Mouse (Mus musculus) embryonic facial prominence, embryonic 14.5 days (tissue): ENCODE data around the gene Apbb2. TPM values are rescaled to one million over a fixed set of nuclear protein-coding genes. Genes with fewer than 3 reads are reported as not detected.

Experiments
- ATAC-seq: fragments of 200-750 bp; cut with Nextera tagmentation; 2 replicates; pipeline ENCODE4 v1.8.0; 2017; ENCODE audit warnings: low read depth, moderate number of reproducible peaks, moderate TSS enrichment
- DNase-seq: peaks from one replicate; pipeline ENCODE4 v3.0.0-alpha.2; 2015; ENCODE audit warnings: low spot score
- H3K27ac ChIP-seq: fragments of 300-500 bp; sonication (generic); replicated peaks from 2 replicates; pipeline ENCODE4 v1.5.1; 2014; ENCODE audit warnings: low read depth, mild to moderate bottlenecking, low read length, moderate library complexity
- H3K27me3 ChIP-seq: fragments of 300-500 bp; sonication (generic); replicated peaks from 2 replicates; pipeline ENCODE4 v1.6.1; 2014; ENCODE audit warnings: low read length; ENCODE audit not compliant: control insufficient read depth, insufficient read depth
- H3K36me3 ChIP-seq: fragments of 300-500 bp; sonication (generic); 2 replicates; pipeline ENCODE4 v1.6.1; 2014; ENCODE audit warnings: low read length, mixed read lengths; ENCODE audit not compliant: control insufficient read depth, insufficient read depth
- H3K4me1 ChIP-seq: fragments of 300-500 bp; sonication (generic); 2 replicates; pipeline ENCODE4 v1.6.1; 2014; ENCODE audit warnings: antibody characterized with exemption, low read length; ENCODE audit not compliant: control insufficient read depth, insufficient read depth
- H3K4me2 ChIP-seq: fragments of 300-500 bp; sonication (generic); 2 replicates; pipeline ENCODE4 v1.6.1; 2014; ENCODE audit warnings: low read depth, mild to moderate bottlenecking, low read length, moderate library complexity, mixed read lengths
- H3K4me3 ChIP-seq: fragments of 300-500 bp; sonication (generic); 2 replicates; pipeline ENCODE4 v1.5.1; 2014; ENCODE audit warnings: low read depth, mild to moderate bottlenecking, low read length
- H3K9ac ChIP-seq: fragments of 300-500 bp; sonication (generic); 2 replicates; pipeline ENCODE4 v1.6.1; 2014; ENCODE audit warnings: low read depth, mild to moderate bottlenecking, low read length, moderate library complexity, mixed read lengths
- H3K9me3 ChIP-seq: fragments of 300-500 bp; sonication (generic); 2 replicates; pipeline ENCODE4 v1.6.1; 2016; ENCODE audit warnings: low read length; ENCODE audit not compliant: control insufficient read depth
- WGBS: fragments of 180-500 bp; shearing (Covaris S2); extraction: QIAGEN DNeasy Blood & Tissue Kit; methylation state at CpG from one replicate; pipeline ENCODE4 v1.1.7; 2014; 5-methylcytosine and 5-hydroxymethylcytosine counted together
- polyA plus RNA-seq: library from polyadenylated mRNA; unstranded; fragments of >200 nt; fragmentation: Nextera tagmentation; extraction: Ambion mirVana; gene quantifications from 2 replicates; pipeline ENCODE4 v1.2.1, GENCODE M21; 2014

The Apbb2 gene
- polyA plus RNA-seq, 1 experiment from 2014 or later: 39.8 TPM

GRCm38 (mm10) chr5:66494651-66495050 is 123.9 kb downstream of the Apbb2 start:
- WGBS: 47% methylated on average over 4 of the region's 4 CpGs
- Histone ChIP-seq H3K4me1 (peaks cover 17% of the 10 kb centered on the region), H3K27me3 (no peaks in the 10 kb centered on the region), H3K4me2 (no peak overlapping the region), H3K9ac (no peak overlapping the region), H3K27ac (no peak overlapping the region), H3K9me3 (no peaks in the 10 kb centered on the region), H3K4me3 (no peak overlapping the region), H3K36me3 (no peaks in the 10 kb centered on the region)
- DNase-seq: no peak
- no peak for ATAC-seq

GRCm38 (mm10) chr5:66492563-66492960 is 126.0 kb downstream of the Apbb2 start:
- H3K27ac ChIP-seq: no peak overlapping the region
- DNase-seq (no peak), ATAC-seq (no peak)
- H3K4me2 ChIP-seq: no peak overlapping the region
- H3K9ac ChIP-seq: no peak overlapping the region
- H3K9me3 ChIP-seq: no peaks in the 10 kb centered on the region
- no peak overlapping the region for H3K4me3 ChIP-seq
- H3K4me1 ChIP-seq: peaks cover 12% of the 10 kb centered on the region; the same call in 1 of the 2 replicates
- H3K36me3 ChIP-seq: no peaks in the 10 kb centered on the region
- H3K27me3 ChIP-seq: no peaks in the 10 kb centered on the region
- WGBS: 80% methylated on average over 4 of the region's 4 CpGs

- 76% methylated on average over 14 of the region's 14 CpGs for whole genome bisulfite sequencing
- no peaks in the 10 kb centered on the region for H3K36me3 ChIP-seq
- H3K27ac ChIP-seq: no peak overlapping the region
- no peaks in the 10 kb centered on the region for H3K9me3 ChIP-seq
- 0 out of 2 replicates have a peak, but pooled peaks cover 7% of the 10 kb centered on the region for H3K4me1 ChIP-seq
- no peak overlapping the region for H3K9ac ChIP-seq
- H3K4me2 ChIP-seq: no peak overlapping the region
- no peak for DNase-seq
- H3K4me3 ChIP-seq: no peak overlapping the region
- H3K27me3 ChIP-seq: no peaks in the 10 kb centered on the region
- no peak for ATAC-seq
Observed at GRCm38 (mm10) chr5:66491907-66492562, 126.5 kb downstream of the Apbb2 start.

- DNase-seq (no peak), ATAC-seq (no peak)
- H3K27ac ChIP-seq: no peak overlapping the region
- H3K9ac ChIP-seq: no peak overlapping the region
- no peaks in the 10 kb centered on the region for H3K36me3 ChIP-seq
- H3K27me3 ChIP-seq: no peaks in the 10 kb centered on the region
- 54% methylated on average over 7 of the region's 7 CpGs for WGBS
- H3K4me2 ChIP-seq: no peak overlapping the region
- H3K4me1 ChIP-seq: 0 out of 2 replicates have a peak, but pooled peaks cover 3% of the 10 kb centered on the region
- H3K9me3 ChIP-seq: no peaks in the 10 kb centered on the region
- no peak overlapping the region for H3K4me3 ChIP-seq
Observed at GRCm38 (mm10) chr5:66486028-66486427, 132.6 kb downstream of the Apbb2 start.

GRCm38 (mm10) chr5:66476266-66476665 is 142.3 kb downstream of the Apbb2 start:
- Histone ChIP-seq H3K27ac (no peak overlapping the region), H3K4me2 (no peak overlapping the region), H3K27me3 (no peaks in the 10 kb centered on the region), H3K4me1 (0 out of 2 replicates have a peak, but pooled peaks cover 3% of the 10 kb centered on the region), H3K9me3 (no peaks in the 10 kb centered on the region), H3K9ac (no peak overlapping the region), H3K36me3 (0 out of 2 replicates have a peak, but pooled peaks cover 3% of the 10 kb centered on the region), H3K4me3 (no peak overlapping the region)
- WGBS: 89% methylated on average over 10 of the region's 10 CpGs
- DNase-seq: no peak
- ATAC-seq: no peak

- H3K9me3 ChIP-seq: no peaks in the 10 kb centered on the region
- no peak overlapping the region for H3K27ac ChIP-seq
- ATAC-seq (no peak), DNase-seq (no peak)
- H3K9ac ChIP-seq: no peak overlapping the region
- 0 out of 2 replicates have a peak, but pooled peaks cover 3% of the 10 kb centered on the region for H3K4me1 ChIP-seq
- H3K4me3 ChIP-seq: no peak overlapping the region
- no peak overlapping the region for H3K4me2 ChIP-seq
- H3K27me3 ChIP-seq: no peaks in the 10 kb centered on the region
- 0 out of 2 replicates have a peak, but pooled peaks cover 3% of the 10 kb centered on the region for H3K36me3 ChIP-seq
- 84% methylated on average over 6 of the region's 6 CpGs for WGBS
Observed at GRCm38 (mm10) chr5:66475824-66476223, 142.8 kb downstream of the Apbb2 start.

- Histone ChIP-seq H3K4me2 (no peak overlapping the region), H3K9ac (no peak overlapping the region), H3K27me3 (no peaks in the 10 kb centered on the region), H3K4me3 (no peak overlapping the region), H3K9me3 (no peaks in the 10 kb centered on the region), H3K27ac (no peak overlapping the region), H3K4me1 (peaks cover 8% of the 10 kb centered on the region), H3K36me3 (no peaks in the 10 kb centered on the region)
- ATAC-seq (no peak), DNase-seq (no peak)
- 79% methylated on average over 11 of the region's 11 CpGs for WGBS
Observed at GRCm38 (mm10) chr5:66474153-66474552, 144.4 kb downstream of the Apbb2 start.

- no peak overlapping the region for H3K27ac ChIP-seq
- no peaks in the 10 kb centered on the region for H3K36me3 ChIP-seq
- WGBS: 56% methylated on average over 12 of the region's 12 CpGs
- H3K4me2 ChIP-seq: no peak overlapping the region
- H3K9me3 ChIP-seq: no peaks in the 10 kb centered on the region
- H3K4me1 ChIP-seq: peaks cover 8% of the 10 kb centered on the region
- H3K9ac ChIP-seq: no peak overlapping the region
- H3K4me3 ChIP-seq: no peak overlapping the region
- peak; percentile 34 for DNase-seq
- no peaks in the 10 kb centered on the region for H3K27me3 ChIP-seq
- peak; percentile 66 for ATAC-seq
Observed at GRCm38 (mm10) chr5:66473599-66473998, 145.0 kb downstream of the Apbb2 start.

- H3K9me3 ChIP-seq: no peaks in the 10 kb centered on the region
- H3K27me3 ChIP-seq: no peaks in the 10 kb centered on the region
- no peak for DNase-seq
- ATAC-seq: no peak
- no peak overlapping the region for H3K27ac ChIP-seq
- H3K9ac ChIP-seq: no peak overlapping the region
- H3K4me2 ChIP-seq: no peak overlapping the region
- H3K4me1 ChIP-seq: peaks cover 5% of the 10 kb centered on the region
- no peaks in the 10 kb centered on the region for H3K36me3 ChIP-seq
- H3K4me3 ChIP-seq: no peak overlapping the region
- WGBS: 85% methylated on average over 5 of the region's 5 CpGs
Observed at GRCm38 (mm10) chr5:66470837-66471236, 147.7 kb downstream of the Apbb2 start.
